Mouse (Mus musculus): ENCODE data around the gene Stx5a.

Gene Stx5a

DNA sequence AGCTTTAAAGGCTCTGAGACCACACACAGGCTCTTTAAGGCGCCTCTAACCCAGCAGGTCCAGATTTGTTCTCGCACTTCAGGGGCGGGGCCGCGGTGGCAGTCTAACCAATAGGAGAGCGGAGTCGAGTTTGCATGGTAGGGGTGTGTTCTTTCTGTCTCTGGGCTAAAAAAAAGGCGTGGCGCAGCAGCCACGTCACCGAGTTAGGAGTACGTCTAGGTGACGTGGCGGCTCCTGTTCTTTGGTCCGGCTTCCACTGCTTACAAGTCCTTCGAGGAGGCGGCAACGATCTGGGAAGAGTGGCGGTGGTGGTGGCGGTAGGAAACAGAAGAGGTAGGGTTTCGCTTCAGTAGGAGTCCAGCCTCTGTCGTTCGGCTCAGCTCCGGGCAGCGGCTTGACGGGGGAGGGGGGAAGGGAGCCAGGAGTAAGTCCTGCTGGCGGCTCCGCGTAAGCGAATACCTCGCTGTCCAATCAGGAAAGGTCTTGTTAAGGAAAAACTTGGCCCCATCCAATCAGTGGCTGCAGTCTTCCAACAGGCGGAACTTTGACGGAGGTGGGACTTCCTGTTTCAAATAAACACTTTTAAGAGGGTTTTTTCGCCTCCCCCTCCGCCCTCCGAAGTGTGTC is at the start of gene Stx5a:
Gene Stx5a (plus strand): TSS at position 171 of the 627 bp plus-strand sequence.
- DNase-seq (ENCODE audit: low spot score): peak; percentile 96

- no peak for DNase-seq (ENCODE audit: low spot score)
Measured at GRCm38 (mm10) chr19:8691871-8692539, 49.2 kb upstream of the Stx5a start.

GRCm38 (mm10) chr19:8692740-8693139 is 48.5 kb upstream of the Stx5a start:
- no peak for DNase-seq (ENCODE audit: low spot score)

DNA sequence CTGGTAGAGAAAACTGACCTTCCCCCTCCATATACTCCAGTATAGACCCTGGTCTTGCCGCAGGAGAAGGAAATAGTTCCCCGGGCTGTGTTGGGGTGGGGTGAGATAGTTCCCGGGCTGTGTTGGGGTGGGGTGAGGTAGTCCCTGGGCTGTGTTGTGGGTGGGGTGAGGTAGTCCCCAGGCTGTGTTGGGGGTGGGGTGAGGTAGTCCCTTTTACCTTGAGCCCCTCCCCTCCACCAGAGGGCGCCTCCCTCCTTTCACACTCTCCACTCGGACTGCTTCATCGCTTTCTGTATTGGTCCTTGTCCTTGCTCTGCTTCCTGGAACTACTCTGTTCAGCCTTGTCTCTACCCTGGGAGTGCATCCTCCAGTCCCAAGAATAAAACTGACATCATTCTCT is 45.9 kb upstream of the Stx5a start:
- DNase-seq (ENCODE audit: low spot score): no peak

GRCm38 (mm10) chr19:8699652-8700051 is 41.6 kb upstream of the Stx5a start:
- no peak for DNase-seq (ENCODE audit: low spot score)

DNA sequence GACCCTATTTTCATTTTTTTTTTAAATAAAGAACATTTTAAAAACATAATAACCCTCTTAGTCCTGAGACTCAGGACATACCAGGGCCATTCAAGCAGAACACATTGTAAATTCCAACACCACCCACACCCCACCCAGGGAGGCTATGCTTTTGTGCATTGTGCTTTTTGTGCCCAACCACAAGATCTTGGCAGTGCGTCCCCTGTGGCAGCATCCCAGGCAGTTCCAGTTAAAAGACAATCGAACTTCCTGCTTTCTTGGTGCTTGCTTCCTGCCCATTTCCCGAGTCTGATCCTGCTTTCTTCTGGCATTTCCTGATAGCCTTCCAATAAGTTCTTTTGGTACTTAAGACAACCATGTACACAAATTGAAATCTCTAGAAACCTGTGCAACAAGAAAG is 38.8 kb upstream of the Stx5a start:
- DNase-seq (ENCODE audit: low spot score): no peak

- no peak for DNase-seq (ENCODE audit: low spot score)
Measured at GRCm38 (mm10) chr19:8703571-8703970, 37.6 kb upstream of the Stx5a start.

DNA sequence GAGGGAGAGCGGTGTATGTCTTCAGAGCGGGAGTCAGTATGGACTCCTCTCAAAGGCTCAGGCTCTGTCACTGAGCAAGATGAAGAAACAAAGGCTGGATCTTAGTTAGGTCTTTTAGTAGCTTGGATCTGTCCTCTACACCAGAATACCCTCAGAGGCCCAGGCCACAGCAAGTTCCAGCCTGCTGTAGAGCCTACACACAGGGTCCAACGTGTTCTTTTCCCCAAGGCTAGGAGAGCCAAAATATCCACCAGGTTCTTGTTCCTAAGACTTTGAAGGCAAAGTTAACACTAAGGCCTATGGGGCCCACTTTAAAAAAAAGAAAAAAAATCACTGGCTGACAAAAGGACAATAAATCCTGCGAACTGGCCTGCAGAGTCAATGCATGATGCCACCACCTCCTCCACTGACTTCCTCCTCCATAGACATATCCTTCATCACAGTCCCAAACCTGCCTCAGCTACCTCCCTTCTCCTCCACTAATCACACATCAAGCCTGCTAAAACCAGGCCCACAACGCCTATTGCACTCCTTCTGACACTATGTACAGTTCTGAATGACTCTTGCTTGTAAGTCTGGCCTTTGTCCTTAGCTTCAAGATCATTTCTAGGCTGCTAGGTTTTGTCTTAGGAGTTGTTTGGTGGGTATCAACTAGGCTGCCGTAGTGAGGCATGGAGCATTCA is 36.0 kb upstream of the Stx5a start:
- DNase-seq (ENCODE audit: low spot score): no peak

DNA sequence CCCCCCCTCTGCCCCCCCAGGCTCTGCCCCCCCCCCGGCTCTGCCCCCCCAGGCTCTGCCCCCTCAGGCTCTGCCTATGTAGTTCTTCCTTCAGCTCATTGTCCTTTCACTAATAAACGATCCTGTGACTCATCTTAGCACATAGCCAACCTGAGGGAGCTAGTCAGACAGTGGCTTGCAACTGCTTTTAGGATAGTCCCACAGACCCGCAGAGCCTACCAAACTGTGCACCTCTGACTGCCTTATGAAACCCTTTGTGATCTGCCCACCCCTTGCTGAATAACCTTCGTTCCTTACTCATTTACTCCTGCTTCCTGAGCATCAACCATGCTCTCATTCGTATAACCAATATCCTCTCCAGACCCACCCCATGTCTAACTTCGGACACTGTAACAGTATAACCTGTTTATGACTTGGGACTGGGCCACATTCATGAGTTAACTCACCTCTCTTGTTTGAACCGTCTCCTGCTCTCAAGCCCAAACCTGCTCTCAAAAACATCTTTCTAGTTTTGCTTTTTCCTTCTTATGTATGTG is 35.0 kb upstream of the Stx5a start:
- no peak for DNase-seq (ENCODE audit: low spot score)

GRCm38 (mm10) chr19:8706930-8707329 is 34.3 kb upstream of the Stx5a start:
- DNase-seq (ENCODE audit: low spot score): no peak

DNA sequence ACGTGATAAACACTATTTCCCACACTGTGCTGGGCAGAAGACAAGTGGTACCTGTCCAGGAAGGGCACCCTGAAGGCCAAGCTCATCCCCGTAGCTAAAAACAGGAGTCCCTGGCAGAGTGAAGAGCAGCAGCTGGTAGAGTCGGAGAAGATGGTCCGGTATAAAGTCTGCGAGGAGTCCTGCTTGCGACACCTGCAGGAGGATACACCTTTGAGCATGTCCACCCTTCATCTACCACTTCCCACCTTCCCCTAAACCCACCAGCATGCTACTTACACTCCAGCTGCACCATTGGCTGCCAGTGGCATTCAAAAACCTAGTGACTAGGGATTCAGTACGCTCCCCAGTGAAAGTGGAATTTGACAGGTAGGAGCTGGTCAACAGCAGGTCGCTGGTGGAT is 32.3 kb upstream of the Stx5a start:
- no peak for DNase-seq (ENCODE audit: low spot score)

DNA sequence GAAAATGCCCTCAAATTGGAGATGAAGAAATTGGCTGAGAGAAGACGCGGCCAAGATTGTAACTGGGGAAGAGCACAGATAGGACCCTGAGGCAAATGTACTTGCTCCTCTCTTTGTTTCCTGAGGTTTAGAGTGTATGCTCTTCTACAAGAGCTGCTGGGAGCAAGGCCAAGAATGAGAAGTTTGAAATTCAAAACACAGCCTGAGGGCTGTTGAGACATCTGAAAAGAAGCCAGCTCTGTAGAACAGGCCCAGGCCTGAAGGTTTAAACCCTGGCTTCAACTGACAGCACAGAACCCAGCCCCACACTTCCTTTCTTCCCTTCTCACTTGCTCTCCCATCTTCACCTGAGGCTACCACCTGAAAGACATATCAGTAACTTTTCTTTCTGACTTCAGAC is 31.2 kb upstream of the Stx5a start:
- DNase-seq (ENCODE audit: low spot score): no peak

- no peak for DNase-seq (ENCODE audit: low spot score)
Measured at GRCm38 (mm10) chr19:8711506-8711905, 29.7 kb upstream of the Stx5a start.

DNA sequence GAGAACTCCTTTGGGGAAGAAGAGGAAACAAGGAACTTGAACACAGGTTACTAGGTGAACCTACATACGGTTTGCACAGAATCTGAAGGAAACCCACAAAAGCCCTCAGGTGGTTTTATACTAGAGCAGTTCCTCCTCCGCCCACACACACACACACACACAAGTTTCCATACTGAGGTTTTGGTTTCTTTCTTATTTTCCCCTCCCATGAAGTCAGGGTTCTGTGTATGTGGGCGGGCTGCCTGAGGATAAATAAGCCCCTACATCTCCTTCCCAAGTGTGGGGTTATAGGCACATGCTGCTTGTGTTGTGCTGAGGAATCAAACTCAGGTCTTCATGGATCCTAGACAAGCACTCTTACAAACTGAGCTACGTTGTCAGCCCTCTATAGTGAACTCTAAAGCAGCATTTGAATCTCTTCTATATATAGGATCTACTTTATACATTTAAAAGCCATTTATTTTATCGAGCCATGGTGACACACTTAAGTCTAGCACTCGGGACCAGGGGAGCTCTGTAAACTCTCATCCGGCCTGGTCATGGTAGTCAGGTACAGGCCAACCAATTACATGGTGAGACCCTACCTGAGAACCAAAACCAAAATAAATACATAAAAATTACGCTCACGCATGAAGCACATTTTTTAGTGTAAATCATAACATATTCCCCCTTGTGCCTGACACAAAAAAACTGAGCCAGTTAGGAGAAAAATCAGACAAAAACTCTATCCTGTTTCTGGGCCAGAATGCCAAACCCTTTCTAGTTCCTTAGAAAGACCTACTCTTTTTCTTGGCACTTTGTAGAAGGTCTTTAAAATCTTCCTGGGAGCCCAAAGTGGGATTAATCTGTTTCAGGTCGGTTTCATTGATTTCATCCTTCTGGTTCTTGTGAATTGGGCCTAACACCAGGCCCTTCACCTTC is 29.0 kb upstream of the Stx5a start:
- DNase-seq (ENCODE audit: low spot score): no peak

GRCm38 (mm10) chr19:8712870-8713305 is 28.3 kb upstream of the Stx5a start:
- DNase-seq (ENCODE audit: low spot score): peak; percentile 63

DNA sequence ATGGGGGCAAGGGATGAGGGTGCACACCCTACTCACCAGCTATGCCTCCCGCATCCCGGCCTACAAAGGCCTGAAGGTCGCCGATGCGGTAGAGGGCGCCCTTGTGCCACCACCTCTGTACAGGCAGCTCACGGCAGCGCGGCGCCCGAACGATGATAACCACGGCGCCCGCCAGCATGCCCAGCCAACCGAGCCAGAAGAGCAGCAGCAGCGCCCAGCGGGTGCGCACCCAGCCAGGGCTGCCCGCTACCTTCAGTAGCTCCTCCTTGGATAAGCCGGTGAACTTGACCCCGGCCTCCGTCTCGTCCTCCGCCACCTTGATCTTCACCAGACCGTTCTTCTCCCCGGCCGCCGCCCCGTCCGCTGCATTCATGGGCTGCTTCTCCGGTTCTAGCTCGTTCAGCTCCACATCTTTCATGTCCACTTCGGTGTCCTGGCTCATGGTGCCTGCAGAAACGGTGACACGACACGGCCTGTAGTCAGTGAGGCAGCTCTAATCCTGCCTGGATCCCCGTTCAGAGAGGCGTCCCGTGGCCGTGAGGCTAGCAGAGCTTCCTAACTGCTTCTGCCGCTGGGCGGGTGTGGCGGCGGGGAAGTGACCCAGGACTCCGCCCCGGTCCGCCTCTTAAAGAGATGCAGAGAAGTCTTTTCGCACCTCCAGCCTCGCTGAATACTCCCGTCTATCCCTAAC is 27.8 kb upstream of the Stx5a start:
- peak; percentile 91 for DNase-seq (ENCODE audit: low spot score)

GRCm38 (mm10) chr19:8713997-8714652 is 27.1 kb upstream of the Stx5a start:
- DNase-seq (ENCODE audit: low spot score): no peak

GRCm38 (mm10) chr19:8714653-8715481 is 26.3 kb upstream of the Stx5a start:
- no peak for DNase-seq (ENCODE audit: low spot score)

- no peak for DNase-seq (ENCODE audit: low spot score)
Measured at GRCm38 (mm10) chr19:8715868-8716766, 25.1 kb upstream of the Stx5a start.

Data from left cerebral cortex, adult 11 months (tissue).